Mouse (Mus musculus): Measurements from ENCODE around the gene Vmn1r34.
"Not testable (repeated sequence)": the region's sequence is repeated elsewhere in the genome, so short reads cannot be mapped to it uniquely, and the experiment has no call there.

Vmn1r34 gene

GRCm38 (mm10) chr6:66643779-66644178 lies at the start of gene Vmn1r34:
Vmn1r34 (minus strand) TSS chr6:66643879.
- no peak for DNase-seq

GRCm38 (mm10) chr6:66685806-66686205 lies 42.1 kb upstream of the Vmn1r34 start, which contains the start of gene Vmn1r35:
Vmn1r35 (minus strand) TSS chr6:66685906.
- DNase-seq = no peak

GRCm38 (mm10) chr6:66618182-66618581 lies 25.5 kb downstream of the Vmn1r34 start, which contains the start of gene Vmn1r33:
Vmn1r33 (minus strand) TSS chr6:66618282.
- not testable (repeated sequence) for DNase-seq

- no peak for DNase-seq
Measured at GRCm38 (mm10) chr6:66595804-66596203, 47.9 kb downstream of the Vmn1r34 start.

All from layer of hippocampus, adult 9-11 months (tissue).